In the genomic region with DNA sequence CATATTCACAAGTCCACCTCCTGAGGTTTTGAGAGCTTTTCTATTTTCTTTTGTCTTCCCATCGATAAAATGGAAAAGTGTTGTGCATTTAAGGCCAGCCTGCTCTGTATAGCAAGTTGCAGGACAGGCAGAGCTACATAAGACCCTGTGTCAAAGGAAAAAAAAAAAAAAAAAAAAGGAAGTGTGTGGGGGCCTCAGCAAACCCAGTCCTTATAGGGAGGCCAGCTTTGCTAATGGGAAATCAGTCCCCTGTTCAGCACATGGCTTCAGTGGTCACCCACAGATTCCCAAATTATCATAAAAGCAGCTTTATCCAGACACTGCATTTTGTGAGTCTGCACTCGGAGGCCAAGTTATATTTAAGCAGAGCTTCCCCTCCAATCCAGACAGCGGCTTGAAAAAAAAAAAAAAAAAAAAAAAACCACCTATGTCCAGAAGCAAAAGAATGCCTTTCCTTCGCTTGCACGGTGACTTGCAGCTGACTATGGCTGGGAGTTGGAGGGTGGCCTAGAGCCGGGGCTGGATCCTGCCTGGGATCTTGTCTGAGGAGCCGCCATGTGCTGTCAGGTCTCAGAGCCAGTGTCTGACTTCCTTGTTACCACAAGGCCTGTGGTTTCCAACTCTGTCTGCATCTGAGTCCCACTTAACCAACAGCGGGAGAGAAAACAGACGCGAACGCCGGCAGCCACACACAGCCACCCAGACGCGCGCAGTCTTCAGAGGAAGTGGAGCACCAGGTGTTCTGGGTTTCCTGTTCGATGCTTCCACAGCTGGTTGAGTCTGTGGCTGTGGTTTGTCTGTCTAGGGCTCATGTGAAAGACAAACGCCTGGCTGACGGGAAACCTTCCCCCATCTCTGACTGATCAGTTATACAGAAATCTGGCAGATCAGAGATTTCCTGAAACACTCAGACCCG, we compare ENCODE assay signal across 8 mouse cellular contexts.
A peak's percentile ranks its signal among the peaks of the same experiment; 100 is the strongest.
DNase-seq lines count a peak whose midpoint lies in the region; ATAC-seq lines count a peak whose summit lies in the region.

No protein-coding gene starts in this region.

- DNase-seq in layer of hippocampus, postnatal 10 days (ENCODE audit: low spot score in 2 of 2), result peak; percentile 34 to 43
- DNase-seq in layer of hippocampus, postnatal 36 days, result no peak
- peak; percentile 39 for DNase-seq in R1 (ENCODE audit: low read depth, low spot score)
- peak; percentile 57 to 63 for DNase-seq in heart, postnatal 10 days
- DNase-seq in urinary bladder, postnatal 25 days (ENCODE audit: low spot score), result no peak
- DNase-seq in ovary, postnatal 36 days (ENCODE audit: low spot score), result no peak
- no peak for DNase-seq in cerebellum, adult 11 months

- 0 out of 2 replicates have a peak, but pooled peaks have one; percentile 12 for ATAC-seq in megakaryocyte-erythroid progenitor cell, adult 5-6 weeks (replicated peaks; ENCODE audit: low FRiP score, low TSS enrichment, poor library complexity, severe bottlenecking)

- intact Hi-C loops in heart, postnatal 10 days (cut with DNase I), result no loop called here

Comparison
In these comparisons a context has a peak if more than half of its experiments do, and no peak if none do; other contexts are left out.
1. DNase-seq: peak in layer of hippocampus, postnatal 10 days (2 of 2), R1 (single experiment) and heart, postnatal 10 days (2 of 2); none in layer of hippocampus, postnatal 36 days (0 of 2), urinary bladder, postnatal 25 days (single experiment), ovary, postnatal 36 days (single experiment) and cerebellum, adult 11 months (single experiment).